ENCODE assay signal across 8 mouse cellular contexts in genomic region chr12:36317036-36317819, GRCm38 (mm10). TPM values are rescaled to one million over a fixed set of nuclear protein-coding genes. Genes with fewer than 3 reads are reported as not detected.
DNase-seq lines count a peak whose midpoint lies in the region; ATAC-seq and TF ChIP-seq lines count a peak whose summit lies in the region.

No protein-coding gene starts in this region.

- 5% methylated on average over 30 of the region's 30 CpGs for WGBS in lung, adult 2 months
- WGBS in intestine, embryonic 16.5 days: 3% methylated on average over 30 of the region's 30 CpGs
- 4% methylated on average over 30 of the region's 30 CpGs for WGBS in liver, embryonic 16.5 days (ENCODE audit: insufficient replicate concordance)
- 2% methylated on average over 30 of the region's 30 CpGs for WGBS in neural tube, embryonic 13.5 days

- intact Hi-C loops in gastrocnemius, postnatal 36 days (cut with DNase I): no loop called here

- TF ChIP-seq CTCF in lung, adult 2 months (IDR thresholded peaks at IDR 0.05; ENCODE audit: insufficient read depth, low read length): no peak

- no peaks in the 10 kb centered on the region for H3K36me3 ChIP-seq in intestine, embryonic 16.5 days (ENCODE audit: control insufficient read depth, insufficient read depth, low read length)
- no peaks in the 10 kb centered on the region for H3K36me3 ChIP-seq in liver, embryonic 16.5 days (ENCODE audit: control insufficient read depth, insufficient read depth)
- H3K36me3 ChIP-seq in neural tube, embryonic 13.5 days: no peaks in the 10 kb centered on the region

- no peak overlapping the region for H3K27ac ChIP-seq in intestine, embryonic 16.5 days (ENCODE audit: low read length)
- no peak overlapping the region for H3K27ac ChIP-seq in liver, embryonic 16.5 days (ENCODE audit: low read length)
- H3K27ac ChIP-seq in neural tube, embryonic 13.5 days (replicated peaks): no peak overlapping the region

- H3K27me3 ChIP-seq in intestine, embryonic 16.5 days (replicated peaks; ENCODE audit: control insufficient read depth, insufficient read depth, low read length): no peaks in the 10 kb centered on the region
- no peaks in the 10 kb centered on the region; the same call in 1 of the 2 replicates for H3K27me3 ChIP-seq in liver, embryonic 16.5 days (ENCODE audit: control insufficient read depth, insufficient read depth, low read depth, low read length)
- H3K27me3 ChIP-seq in neural tube, embryonic 13.5 days: peaks cover 17% of the 10 kb centered on the region

- ATAC-seq in intestine, embryonic 16.5 days: peak; percentile 88
- no peak; the same call in 1 of the 2 replicates for ATAC-seq in liver, embryonic 16.5 days (ENCODE audit: low read depth)
- peak; percentile 85 for ATAC-seq in neural tube, embryonic 13.5 days (ENCODE audit: low read depth)

- H3K4me3 ChIP-seq in lung, adult 2 months (replicated peaks; ENCODE audit: extremely low read depth, low read depth, low read length): peak overlapping the region; percentile 25
- H3K4me3 ChIP-seq in intestine, embryonic 16.5 days (ENCODE audit: low read length): peak overlapping the region; percentile 52
- H3K4me3 ChIP-seq in liver, embryonic 16.5 days (ENCODE audit: low read depth, low read length): peak overlapping the region; percentile 27
- peak overlapping the region; percentile 47 for H3K4me3 ChIP-seq in neural tube, embryonic 13.5 days

- H3K4me1 ChIP-seq in lung, adult 2 months (ENCODE audit: control insufficient read depth, insufficient read depth, low read length): no peaks in the 10 kb centered on the region
- no peaks in the 10 kb centered on the region for H3K4me1 ChIP-seq in intestine, embryonic 16.5 days (ENCODE audit: control insufficient read depth, insufficient read depth, low read length)
- no peaks in the 10 kb centered on the region for H3K4me1 ChIP-seq in liver, embryonic 16.5 days (ENCODE audit: control insufficient read depth, low read depth, low read length)
- H3K4me1 ChIP-seq in neural tube, embryonic 13.5 days (replicated peaks): peaks cover 8% of the 10 kb centered on the region

- no peak for TF ChIP-seq POLR2A in lung, adult 2 months (IDR thresholded peaks at IDR 0.05; ENCODE audit: borderline replicate concordance, extremely low read depth, low read depth, low read length)

- H3K4me2 ChIP-seq in intestine, embryonic 16.5 days (ENCODE audit: low read depth, low read length): peak overlapping the region; percentile 89
- peak overlapping the region; percentile 45 for H3K4me2 ChIP-seq in liver, embryonic 16.5 days (ENCODE audit: low read depth, low read length)
- peak overlapping the region; percentile 90 for H3K4me2 ChIP-seq in neural tube, embryonic 13.5 days

- peak overlapping the region; percentile 64 for H3K9ac ChIP-seq in intestine, embryonic 16.5 days (ENCODE audit: low read depth, low read length)
- no peak overlapping the region for H3K9ac ChIP-seq in liver, embryonic 16.5 days (ENCODE audit: low read depth, low read length)
- peak overlapping the region; percentile 68 for H3K9ac ChIP-seq in neural tube, embryonic 13.5 days

- no peaks in the 10 kb centered on the region for H3K9me3 ChIP-seq in intestine, embryonic 16.5 days (ENCODE audit: control insufficient read depth, low read length)
- no peaks in the 10 kb centered on the region for H3K9me3 ChIP-seq in liver, embryonic 16.5 days (replicated peaks; ENCODE audit: control insufficient read depth, low read length)
- no peaks in the 10 kb centered on the region for H3K9me3 ChIP-seq in neural tube, embryonic 13.5 days

- no peak for DNase-seq in lung, adult 2 months
- DNase-seq in lung, adult 18-20 months: no peak
- peak; percentile 16 to 23 for DNase-seq in cerebellum, postnatal 36 days
- peak; percentile 6 to 14 for DNase-seq in gastrocnemius, postnatal 36 days
- peak; percentile 6 to 13 for DNase-seq in thymus, adult 18-20 months

RNA-seq across cellular contexts. Expression of gene Sostdc1, which starts 3.3 kb away (rescaled TPM):
- 0.06 and 0.71 TPM in 2 replicates for polyA plus RNA-seq in lung, adult 2 months (2012; rRNA removed)
- total RNA-seq in gastrocnemius, postnatal 36 days (2021): under 1 TPM; 0.15 to 0.27 TPM
- 4.6 and 6.0 TPM in 2 replicates for polyA plus RNA-seq in intestine, embryonic 16.5 days (2015; fragmentation: Nextera tagmentation; extraction: Ambion mirVana)
- 0.18 TPM in 2 replicates for polyA plus RNA-seq in liver, embryonic 16.5 days (2015; fragmentation: Nextera tagmentation; extraction: Ambion mirVana)
- polyA plus RNA-seq in neural tube, embryonic 13.5 days (2015; fragmentation: Nextera tagmentation; extraction: Ambion mirVana): 16.8 and 19.5 TPM in 2 replicates

Comparison
In these comparisons a context has a peak if more than half of its experiments do, and no peak if none do; other contexts are left out.
1. DNase-seq: peak in cerebellum, postnatal 36 days (2 of 2), gastrocnemius, postnatal 36 days (2 of 2) and thymus, adult 18-20 months (2 of 2); none in lung, adult 2 months (single experiment) and lung, adult 18-20 months (0 of 2).
2. Peak in every context shown above with its lines, with median percentiles within 50 percentile points of each other: H3K4me3 ChIP-seq and H3K4me2 ChIP-seq.